Mouse (Mus musculus): ENCODE data around the gene Mpped2.
A peak's percentile ranks its signal among the peaks of the same experiment; 100 is the strongest.

The Mpped2 gene

GRCm38 (mm10) chr2:106746211-106746610, 53.1 kb downstream of the Mpped2 start:
- DNase-seq (ENCODE audit: low spot score): no peak

GRCm38 (mm10) chr2:106746905-106747304, 53.8 kb downstream of the Mpped2 start:
- no peak for DNase-seq (ENCODE audit: low spot score)

GRCm38 (mm10) chr2:106747342-106747741, 54.3 kb downstream of the Mpped2 start:
- DNase-seq (ENCODE audit: low spot score): peak; percentile 36

- DNase-seq (ENCODE audit: low spot score): no peak
Observed at GRCm38 (mm10) chr2:106750878-106751277, 57.8 kb downstream of the Mpped2 start.

GRCm38 (mm10) chr2:106753703-106754102, 60.6 kb downstream of the Mpped2 start:
- no peak for DNase-seq (ENCODE audit: low spot score)

- no peak for DNase-seq (ENCODE audit: low spot score)
Observed at GRCm38 (mm10) chr2:106754696-106755095, 61.6 kb downstream of the Mpped2 start.

GRCm38 (mm10) chr2:106756354-106757103, 63.5 kb downstream of the Mpped2 start:
- no peak for DNase-seq (ENCODE audit: low spot score)

GRCm38 (mm10) chr2:106762920-106763319, 69.9 kb downstream of the Mpped2 start:
- no peak for DNase-seq (ENCODE audit: low spot score)

GRCm38 (mm10) chr2:106769236-106769635, 76.2 kb downstream of the Mpped2 start:
- DNase-seq (ENCODE audit: low spot score): no peak

GRCm38 (mm10) chr2:106772643-106773042, 79.6 kb downstream of the Mpped2 start:
- DNase-seq (ENCODE audit: low spot score): no peak

- no peak for DNase-seq (ENCODE audit: low spot score)
Observed at GRCm38 (mm10) chr2:106774251-106775196, 81.5 kb downstream of the Mpped2 start.

GRCm38 (mm10) chr2:106775994-106776393, 82.9 kb downstream of the Mpped2 start:
- no peak for DNase-seq (ENCODE audit: low spot score)

- no peak for DNase-seq (ENCODE audit: low spot score)
Observed at GRCm38 (mm10) chr2:106778861-106779516, 85.9 kb downstream of the Mpped2 start.

GRCm38 (mm10) chr2:106781181-106782179, 88.4 kb downstream of the Mpped2 start:
- peak; percentile 10 for DNase-seq (ENCODE audit: low spot score)

GRCm38 (mm10) chr2:106783311-106783710, 90.2 kb downstream of the Mpped2 start:
- no peak for DNase-seq (ENCODE audit: low spot score)

- no peak for DNase-seq (ENCODE audit: low spot score)
Observed at GRCm38 (mm10) chr2:106788055-106788454, 95.0 kb downstream of the Mpped2 start.

- no peak for DNase-seq (ENCODE audit: low spot score)
Observed at GRCm38 (mm10) chr2:106788573-106788972, 95.5 kb downstream of the Mpped2 start.

- no peak for DNase-seq (ENCODE audit: low spot score)
Observed at GRCm38 (mm10) chr2:106789694-106790328, 96.7 kb downstream of the Mpped2 start.

GRCm38 (mm10) chr2:106790329-106790701, 97.2 kb downstream of the Mpped2 start:
- DNase-seq (ENCODE audit: low spot score): no peak

- DNase-seq (ENCODE audit: low spot score): no peak
Observed at GRCm38 (mm10) chr2:106796246-106796645, 103.2 kb downstream of the Mpped2 start.

- DNase-seq (ENCODE audit: low spot score): no peak
Observed at GRCm38 (mm10) chr2:106797855-106798254, 104.8 kb downstream of the Mpped2 start.

All from layer of hippocampus, adult 11-12 months (tissue).